Mouse (Mus musculus) testis, adult 2 months (tissue): ENCODE results near the gene Ctdnep1.

ENCODE experiments used
- CTCF ChIP-seq: fragments of 200-500 bp; IDR thresholded peaks from 2 replicates; pipeline ENCODE4 v1.5.1; 2012; ENCODE audit warnings: low read depth, mild to moderate bottlenecking, inconsistent platforms, low read length, moderate library complexity; ENCODE audit not compliant: control insufficient read depth, insufficient read depth, insufficient replicate concordance
- POLR2A ChIP-seq: fragments of 200-500 bp; IDR thresholded peaks from 2 replicates; pipeline ENCODE4 v1.6.1; 2012; ENCODE audit warnings: low read depth, mild to moderate bottlenecking, inconsistent platforms, low read length, moderate library complexity; ENCODE audit not compliant: control insufficient read depth

- no peak for TF ChIP-seq CTCF
- no peak for TF ChIP-seq POLR2A
Observed at GRCm38 (mm10) chr11:69936156-69936555, 44.8 kb upstream of the Ctdnep1 start.
